Mouse (Mus musculus) liver, embryonic 13.5 days (tissue): ENCODE data around the gene Tti1. TPM values are rescaled to one million over a fixed set of nuclear protein-coding genes. Genes with fewer than 3 reads are reported as not detected.

Experiments
- ATAC-seq: fragments of 200-750 bp; cut with Nextera tagmentation; 2 replicates; pipeline ENCODE4 v1.8.0; 2017; ENCODE audit warnings: low read depth, mild to moderate bottlenecking, moderate number of reproducible peaks, moderate library complexity
- DNase-seq: peaks from one replicate; pipeline ENCODE4 v3.0.0; 2022
- H3K27ac ChIP-seq: fragments of 300-500 bp; sonication (generic); 2 replicates; pipeline ENCODE4 v1.5.1; 2015; ENCODE audit warnings: moderate library complexity, mild to moderate bottlenecking, inconsistent platforms
- H3K27me3 ChIP-seq: fragments of 300-500 bp; sonication (generic); 2 replicates; pipeline ENCODE4 v1.6.1; 2015; ENCODE audit warnings: mild to moderate bottlenecking, inconsistent platforms
- H3K36me3 ChIP-seq: fragments of 300-500 bp; sonication (generic); 2 replicates; pipeline ENCODE4 v1.6.1; 2015; ENCODE audit warnings: mild to moderate bottlenecking, inconsistent platforms
- H3K4me1 ChIP-seq: fragments of 300-500 bp; sonication (generic); replicated peaks from 2 replicates; pipeline ENCODE4 v1.6.1; 2015; ENCODE audit warnings: inconsistent platforms
- H3K4me2 ChIP-seq: fragments of 300-500 bp; sonication (generic); 2 replicates; pipeline ENCODE4 v1.6.1; 2015; ENCODE audit warnings: inconsistent platforms, mild to moderate bottlenecking, moderate library complexity
- H3K4me3 ChIP-seq: fragments of 300-500 bp; sonication (generic); replicated peaks from 2 replicates; pipeline ENCODE4 v1.5.1; 2015; ENCODE audit warnings: mild to moderate bottlenecking, inconsistent platforms
- H3K9ac ChIP-seq: fragments of 300-500 bp; sonication (generic); 2 replicates; pipeline ENCODE4 v1.6.1; 2015; ENCODE audit warnings: mild to moderate bottlenecking, inconsistent platforms
- H3K9me3 ChIP-seq: fragments of 300-500 bp; sonication (generic); replicated peaks from 2 replicates; pipeline ENCODE4 v1.6.1; 2016; ENCODE audit warnings: inconsistent platforms
- WGBS: fragments of 180-500 bp; shearing (Covaris S2); methylation state at CpG from one replicate; pipeline ENCODE4 v1.1.7; 2015; ENCODE audit not compliant: insufficient replicate concordance; 5-methylcytosine and 5-hydroxymethylcytosine counted together
- polyA plus RNA-seq: library from polyadenylated mRNA; unstranded; fragments of >200 nt; fragmentation: Nextera tagmentation; extraction: Ambion mirVana; gene quantifications from 2 replicates; pipeline ENCODE4 v1.2.1, GENCODE M21; 2015

Tti1 gene
- polyA plus RNA-seq = 14.0 and 16.2 TPM in 2 replicates

GRCm38 (mm10) chr2:158028354-158028863, at the start of gene Tti1, which contains the start of gene Rprd1b:
Gene Tti1, minus strand, starts transcription at chr2:158028433.
Gene Rprd1b, plus strand, starts transcription at chr2:158028497.
- DNase-seq (peak; percentile 89), ATAC-seq (peak; percentile 90)
- WGBS = under 1% methylated on average over 52 of the region's 52 CpGs
- Histone ChIP-seq H3K4me3 (peak within 1 kb of the TSS; percentile 98), H3K9me3 (no peaks in the 10 kb centered on the region), H3K4me1 (peaks cover 56% of the 10 kb centered on the region), H3K27ac (peak within 1 kb of the TSS; percentile 87), H3K4me2 (peak within 1 kb of the TSS; percentile 90), H3K27me3 (no peaks in the 10 kb centered on the region), H3K9ac (peak within 1 kb of the TSS; percentile 98), H3K36me3 (peaks cover 8% of the 10 kb centered on the region; the same call in 1 of the 2 replicates)

DNA sequence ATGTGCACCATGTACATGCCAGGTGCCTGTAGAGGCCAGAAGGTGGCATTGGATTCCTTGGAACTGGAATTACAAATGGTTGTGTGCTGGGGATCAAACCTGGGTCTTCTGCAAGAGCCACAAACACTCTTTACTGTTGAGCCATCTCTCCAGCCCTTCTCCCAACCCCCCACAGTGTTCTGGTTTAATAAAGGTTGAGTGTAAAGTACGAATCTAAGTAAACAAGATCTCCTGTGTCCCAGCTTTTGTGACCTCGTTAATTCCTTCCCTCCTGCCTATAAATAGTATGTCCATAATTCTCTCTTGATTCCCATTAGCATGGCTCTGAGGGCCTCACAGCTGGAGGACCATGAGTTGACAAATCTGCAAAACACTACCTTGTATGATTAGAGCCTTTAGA, 49.7 kb upstream of the Tti1 start:
- Histone ChIP-seq H3K9me3 (no peaks in the 10 kb centered on the region), H3K27me3 (no peaks in the 10 kb centered on the region), H3K4me2 (no peak overlapping the region), H3K4me1 (0 out of 2 replicates have a peak, but pooled peaks cover 18% of the 10 kb centered on the region), H3K36me3 (peaks cover 48% of the 10 kb centered on the region), H3K4me3 (no peak overlapping the region), H3K9ac (no peak overlapping the region), H3K27ac (no peak overlapping the region)
- WGBS = 78% methylated on average over 2 of the region's 2 CpGs
- ATAC-seq (no peak), DNase-seq (no peak)

- Histone ChIP-seq H3K27ac (peak overlapping the region; percentile 25; the same call in 1 of the 2 replicates), H3K9me3 (no peaks in the 10 kb centered on the region), H3K9ac (no peak overlapping the region), H3K4me2 (no peak overlapping the region), H3K27me3 (no peaks in the 10 kb centered on the region), H3K36me3 (peaks cover 61% of the 10 kb centered on the region), H3K4me1 (0 out of 2 replicates have a peak, but pooled peaks cover 18% of the 10 kb centered on the region), H3K4me3 (no peak overlapping the region)
- WGBS = 76% methylated on average over 6 of the region's 6 CpGs
- no peak for ATAC-seq
- DNase-seq = no peak
Measured at GRCm38 (mm10) chr2:158076690-158077089, 48.5 kb upstream of the Tti1 start.

DNA sequence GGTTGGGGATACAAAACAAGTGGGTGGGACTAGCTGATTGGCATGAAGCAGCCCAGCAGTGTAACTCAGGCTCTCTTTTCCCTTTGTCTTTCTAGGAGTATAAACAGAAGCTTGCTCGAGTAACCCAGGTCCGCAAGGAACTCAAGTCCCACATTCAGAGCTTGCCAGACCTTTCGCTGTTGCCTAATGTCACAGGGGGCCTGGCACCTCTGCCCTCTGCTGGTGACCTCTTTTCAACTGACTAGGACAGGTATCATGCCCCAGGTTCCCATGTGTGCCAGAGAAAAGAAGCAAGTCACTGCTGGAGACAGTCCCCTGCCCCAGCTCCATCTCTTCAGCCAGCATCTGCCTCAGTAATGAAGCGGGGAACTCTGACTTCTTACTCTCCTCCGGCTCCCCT, 46.6 kb upstream of the Tti1 start:
- Histone ChIP-seq H3K27me3 (no peaks in the 10 kb centered on the region), H3K27ac (no peak overlapping the region), H3K36me3 (peaks cover 79% of the 10 kb centered on the region), H3K4me2 (no peak overlapping the region), H3K4me3 (no peak overlapping the region), H3K9ac (no peak overlapping the region), H3K9me3 (no peaks in the 10 kb centered on the region), H3K4me1 (0 out of 2 replicates have a peak, but pooled peaks cover 14% of the 10 kb centered on the region)
- ATAC-seq (no peak), DNase-seq (no peak)
- 93% methylated on average over 5 of the region's 5 CpGs for WGBS

DNA sequence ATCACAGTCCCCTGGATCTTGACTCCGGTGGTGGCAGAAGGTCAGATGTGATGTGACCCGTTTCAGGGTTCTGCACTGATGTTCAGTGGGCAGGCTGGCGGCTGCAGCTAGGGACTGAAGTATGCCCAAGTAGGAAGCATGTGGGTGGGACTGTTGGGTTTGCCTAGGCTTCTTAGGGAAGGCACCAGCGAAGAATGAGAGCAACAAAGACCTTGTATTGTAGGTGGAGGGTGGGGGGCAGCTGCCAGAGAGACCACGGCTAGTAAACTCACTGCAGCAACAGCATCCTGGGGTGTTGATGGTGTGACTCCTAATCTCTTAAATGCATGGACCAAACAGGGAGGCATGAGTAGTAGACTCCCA, 43.4 kb upstream of the Tti1 start:
- H3K9me3 ChIP-seq = no peaks in the 10 kb centered on the region
- H3K27ac ChIP-seq = no peak overlapping the region
- WGBS = 82% methylated on average over 5 of the region's 5 CpGs
- H3K4me1 ChIP-seq = 0 out of 2 replicates have a peak, but pooled peaks cover 4% of the 10 kb centered on the region
- H3K27me3 ChIP-seq = no peaks in the 10 kb centered on the region
- H3K4me3 ChIP-seq = no peak overlapping the region
- no peak overlapping the region for H3K9ac ChIP-seq
- DNase-seq (no peak), ATAC-seq (no peak)
- no peak overlapping the region for H3K4me2 ChIP-seq
- peaks cover 84% of the 10 kb centered on the region for H3K36me3 ChIP-seq

- Histone ChIP-seq H3K36me3 (peaks cover 84% of the 10 kb centered on the region), H3K9ac (no peak overlapping the region)
- 77% methylated on average over 3 of the region's 3 CpGs for WGBS
Measured at GRCm38 (mm10) chr2:158070885-158071632, 42.8 kb upstream of the Tti1 start.

GRCm38 (mm10) chr2:158068444-158068971, 40.3 kb upstream of the Tti1 start:
- H3K4me2 ChIP-seq = no peak overlapping the region
- ATAC-seq = no peak
- no peak overlapping the region for H3K4me3 ChIP-seq
- no peak overlapping the region for H3K27ac ChIP-seq
- no peaks in the 10 kb centered on the region for H3K27me3 ChIP-seq
- DNase-seq = no peak
- no peak overlapping the region for H3K9ac ChIP-seq
- no peaks in the 10 kb centered on the region for H3K9me3 ChIP-seq
- H3K36me3 ChIP-seq = peaks cover 79% of the 10 kb centered on the region
- H3K4me1 ChIP-seq = no peaks in the 10 kb centered on the region; the same call in 1 of the 2 replicates

More at GRCm38 (mm10) chr2:158070885-158071632, 42.8 kb upstream of the Tti1 start:
- Histone ChIP-seq H3K4me2 (no peak overlapping the region), H3K4me1 (no peaks in the 10 kb centered on the region), H3K4me3 (no peak overlapping the region), H3K27ac (no peak overlapping the region), H3K27me3 (no peaks in the 10 kb centered on the region), H3K9me3 (no peaks in the 10 kb centered on the region)
- ATAC-seq (no peak), DNase-seq (no peak)

- Histone ChIP-seq H3K9ac (no peak overlapping the region), H3K9me3 (no peaks in the 10 kb centered on the region), H3K27me3 (no peaks in the 10 kb centered on the region), H3K4me3 (no peak overlapping the region), H3K27ac (no peak overlapping the region), H3K4me2 (no peak overlapping the region), H3K36me3 (peaks cover 73% of the 10 kb centered on the region), H3K4me1 (no peaks in the 10 kb centered on the region; the same call in 1 of the 2 replicates)
- ATAC-seq (no peak), DNase-seq (no peak)
- 89% methylated on average over 5 of the region's 5 CpGs for WGBS
Measured at GRCm38 (mm10) chr2:158067260-158067824, 39.1 kb upstream of the Tti1 start.

DNA sequence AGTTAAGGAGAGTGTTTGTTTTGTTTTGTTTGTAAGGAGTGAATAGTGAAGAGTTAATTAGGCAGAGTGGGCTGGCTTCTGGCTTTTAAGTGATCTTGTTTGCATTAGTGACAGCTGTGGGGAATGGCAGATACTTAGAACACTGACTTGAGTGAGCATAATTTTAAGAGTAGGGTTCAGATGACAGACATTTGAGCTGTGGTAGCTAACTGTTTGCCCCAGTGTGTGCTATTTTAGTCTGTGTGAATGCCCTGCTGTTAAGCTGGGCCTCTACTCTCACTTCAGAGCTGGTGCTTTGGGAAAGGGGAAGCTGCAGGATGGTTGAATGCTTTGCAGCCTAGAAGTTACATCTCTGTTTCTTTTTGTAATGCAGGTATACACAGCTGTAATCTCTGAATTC, 38.2 kb upstream of the Tti1 start:
- Histone ChIP-seq H3K4me3 (no peak overlapping the region), H3K4me1 (no peaks in the 10 kb centered on the region; the same call in 1 of the 2 replicates), H3K9ac (no peak overlapping the region), H3K4me2 (no peak overlapping the region), H3K27me3 (no peaks in the 10 kb centered on the region), H3K27ac (0 out of 2 replicates have a peak overlapping the region, but pooled peaks have one; percentile 5), H3K36me3 (peaks cover 73% of the 10 kb centered on the region), H3K9me3 (no peaks in the 10 kb centered on the region)
- DNase-seq (no peak), ATAC-seq (no peak)

DNA sequence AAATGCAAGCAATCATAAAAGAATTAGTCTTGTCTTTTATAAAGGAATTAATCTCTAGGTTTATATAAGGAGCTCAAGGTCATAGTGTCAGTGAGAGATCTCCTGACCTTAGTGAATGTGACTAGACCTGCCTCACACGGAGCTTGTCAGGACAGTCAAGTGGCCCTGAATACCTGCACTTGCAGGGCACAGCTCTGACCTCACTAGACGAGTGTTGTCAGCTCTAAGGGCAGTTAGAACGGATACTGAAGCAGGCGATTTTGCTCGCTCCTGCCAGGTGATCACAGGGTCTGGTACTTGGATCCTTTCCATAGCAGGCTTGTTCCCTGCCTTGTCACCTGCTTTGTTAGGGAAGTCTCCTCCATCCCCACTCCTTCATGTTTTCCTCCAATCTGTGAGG, 36.8 kb upstream of the Tti1 start:
- Histone ChIP-seq H3K36me3 (peaks cover 72% of the 10 kb centered on the region), H3K9me3 (no peaks in the 10 kb centered on the region), H3K4me3 (no peak overlapping the region), H3K4me2 (no peak overlapping the region), H3K27ac (no peak overlapping the region), H3K4me1 (no peaks in the 10 kb centered on the region; the same call in 1 of the 2 replicates), H3K9ac (no peak overlapping the region), H3K27me3 (no peaks in the 10 kb centered on the region)
- DNase-seq (no peak), ATAC-seq (no peak)
- WGBS = 72% methylated on average over 5 of the region's 5 CpGs

GRCm38 (mm10) chr2:158064571-158065048, 36.4 kb upstream of the Tti1 start:
- Histone ChIP-seq H3K4me1 (no peaks in the 10 kb centered on the region; the same call in 1 of the 2 replicates), H3K36me3 (peaks cover 74% of the 10 kb centered on the region), H3K9ac (no peak overlapping the region), H3K9me3 (no peaks in the 10 kb centered on the region), H3K27ac (no peak overlapping the region), H3K27me3 (no peaks in the 10 kb centered on the region), H3K4me2 (no peak overlapping the region), H3K4me3 (no peak overlapping the region)
- 63% methylated on average over 3 of the region's 3 CpGs for WGBS
- DNase-seq (no peak), ATAC-seq (no peak)
